In genomic region chr6:14736017-14736416, GRCm38 (mm10) we compare ENCODE assay signal across 24 mouse cellular contexts. TPM values are rescaled to one million over a fixed set of nuclear protein-coding genes. Genes with fewer than 3 reads are reported as not detected.
DNase-seq lines count a peak whose midpoint lies in the region; ATAC-seq and TF ChIP-seq lines count a peak whose summit lies in the region.
"Had no signal": no experiment of that assay in that cellular context is flagged by ENCODE, and none has a peak within 500 bp of the region (broad histone marks: within the 10 kb centered on the region; RNA-seq: fewer than 3 reads in every experiment).

No protein-coding gene starts in this region.

- ATAC-seq in forebrain, embryonic 13.5 days, result peak; percentile 36; the same call in 1 of the 2 replicates
- ATAC-seq in forebrain, embryonic 16.5 days, result peak; percentile 68
- ATAC-seq in forebrain, embryonic 12.5 days (ENCODE audit: low FRiP score), result no peak
- ATAC-seq: activated CD4-positive, CD25-positive, alpha-beta regulatory T cell, adult 4 months; CD4-positive, CD25-positive, alpha-beta regulatory T cell, adult 4 months; Patski had no signal

- TF ChIP-seq POLR2A in brain, embryonic 14.5 days (IDR thresholded peaks at IDR 0.05; ENCODE audit: borderline replicate concordance, extremely low read depth, insufficient read depth, insufficient read length, poor library complexity, severe bottlenecking), result no peak

- no peaks in the 10 kb centered on the region for H3K4me1 ChIP-seq in forebrain, embryonic 13.5 days
- no peaks in the 10 kb centered on the region for H3K4me1 ChIP-seq in forebrain, embryonic 10.5 days
- H3K4me1 ChIP-seq in forebrain, embryonic 16.5 days (replicated peaks; ENCODE audit: control insufficient read depth, insufficient read depth, low read length), result no peaks in the 10 kb centered on the region
- no peaks in the 10 kb centered on the region for H3K4me1 ChIP-seq in forebrain, embryonic 12.5 days
- H3K4me1 ChIP-seq: embryonic facial prominence, embryonic 13.5 days; embryonic facial prominence, embryonic 15.5 days had no signal

- H3K4me3 ChIP-seq in forebrain, embryonic 13.5 days, result no peak overlapping the region
- H3K4me3 ChIP-seq in forebrain, embryonic 10.5 days, result no peak overlapping the region
- no peak overlapping the region for H3K4me3 ChIP-seq in forebrain, embryonic 16.5 days (replicated peaks; ENCODE audit: low read length)
- no peak overlapping the region for H3K4me3 ChIP-seq in forebrain, embryonic 12.5 days (replicated peaks)
- H3K4me3 ChIP-seq: embryonic facial prominence, embryonic 13.5 days; embryonic facial prominence, embryonic 15.5 days; erythroblast, embryonic 14.5 days had no signal

- H3K36me3 ChIP-seq in forebrain, embryonic 13.5 days (ENCODE audit: poor library complexity, severe bottlenecking), result no peaks in the 10 kb centered on the region
- H3K36me3 ChIP-seq in forebrain, embryonic 10.5 days (replicated peaks), result no peaks in the 10 kb centered on the region
- H3K36me3 ChIP-seq in forebrain, embryonic 16.5 days (ENCODE audit: control insufficient read depth, insufficient read depth), result no peaks in the 10 kb centered on the region
- no peaks in the 10 kb centered on the region for H3K36me3 ChIP-seq in forebrain, embryonic 12.5 days (replicated peaks)
- H3K36me3 ChIP-seq: embryonic facial prominence, embryonic 13.5 days; embryonic facial prominence, embryonic 15.5 days; G1E had no signal

- no peak for DNase-seq in forebrain, embryonic 10.5 days (ENCODE audit: extremely low spot score, low spot score)
- peak; percentile 40 for DNase-seq in brain, embryonic 14.5 days (ENCODE audit: low read depth)
- DNase-seq: adrenal gland, adult 8-10 months; adrenal gland, postnatal 14 days; adrenal gland, postnatal 36 days; B cell, adult 2 months; cerebellum, adult 11 months; cerebellum, adult 18-20 months; cerebellum, adult 8-10 months; cerebellum, adult 9-11 months; cerebellum, postnatal 14 days; cerebellum, postnatal 36 days; embryo, embryonic 11 days had no signal

- whole genome bisulfite sequencing in forebrain, embryonic 13.5 days, result 59% methylated on average over 2 of the region's 2 CpGs
- 85% methylated on average over 2 of the region's 2 CpGs for WGBS in forebrain, embryonic 10.5 days
- WGBS in forebrain, embryonic 16.5 days, result 38% methylated on average over 2 of the region's 2 CpGs
- WGBS in forebrain, embryonic 12.5 days, result 64% methylated on average over 2 of the region's 2 CpGs

- H3K9ac ChIP-seq in forebrain, embryonic 13.5 days, result no peak overlapping the region
- no peak overlapping the region for H3K9ac ChIP-seq in forebrain, embryonic 16.5 days (replicated peaks; ENCODE audit: low read depth, low read length)
- H3K9ac ChIP-seq in forebrain, embryonic 12.5 days, result no peak overlapping the region
- H3K9ac ChIP-seq: embryonic facial prominence, embryonic 13.5 days; embryonic facial prominence, embryonic 15.5 days had no signal

- TF ChIP-seq CTCF in brain, embryonic 14.5 days (IDR thresholded peaks at IDR 0.05; ENCODE audit: borderline replicate concordance, extremely low read depth, insufficient read depth, insufficient read length), result no peak

- no peak overlapping the region for H3K27ac ChIP-seq in forebrain, embryonic 13.5 days
- H3K27ac ChIP-seq in forebrain, embryonic 10.5 days, result no peak overlapping the region
- no peak overlapping the region for H3K27ac ChIP-seq in forebrain, embryonic 16.5 days (ENCODE audit: low read length)
- H3K27ac ChIP-seq in forebrain, embryonic 12.5 days, result no peak overlapping the region
- H3K27ac ChIP-seq: embryonic facial prominence, embryonic 13.5 days; embryonic facial prominence, embryonic 15.5 days had no signal

- H3K4me2 ChIP-seq in forebrain, embryonic 13.5 days, result no peak overlapping the region
- no peak overlapping the region for H3K4me2 ChIP-seq in forebrain, embryonic 16.5 days (ENCODE audit: low read length)
- H3K4me2 ChIP-seq in forebrain, embryonic 12.5 days, result no peak overlapping the region
- H3K4me2 ChIP-seq: embryonic facial prominence, embryonic 13.5 days; embryonic facial prominence, embryonic 15.5 days had no signal

- H3K27me3 ChIP-seq in forebrain, embryonic 13.5 days, result no peaks in the 10 kb centered on the region
- no peaks in the 10 kb centered on the region for H3K27me3 ChIP-seq in forebrain, embryonic 10.5 days (ENCODE audit: poor library complexity, severe bottlenecking)
- H3K27me3 ChIP-seq in forebrain, embryonic 16.5 days (replicated peaks; ENCODE audit: control insufficient read depth, insufficient read depth, low read length), result no peaks in the 10 kb centered on the region
- no peaks in the 10 kb centered on the region for H3K27me3 ChIP-seq in forebrain, embryonic 12.5 days
- H3K27me3 ChIP-seq: CH12.LX; embryonic facial prominence, embryonic 13.5 days; embryonic facial prominence, embryonic 15.5 days; Patski had no signal

- H3K9me3 ChIP-seq in forebrain, embryonic 13.5 days (replicated peaks), result no peaks in the 10 kb centered on the region
- no peaks in the 10 kb centered on the region for H3K9me3 ChIP-seq in forebrain, embryonic 10.5 days
- H3K9me3 ChIP-seq in forebrain, embryonic 16.5 days (ENCODE audit: control insufficient read depth, low read length), result no peaks in the 10 kb centered on the region
- no peaks in the 10 kb centered on the region for H3K9me3 ChIP-seq in forebrain, embryonic 12.5 days
- H3K9me3 ChIP-seq: embryonic facial prominence, embryonic 13.5 days; embryonic facial prominence, embryonic 15.5 days; G1E had no signal

RNA-seq across cellular contexts. Expression of gene Ppp1r3a, which starts 19.1 kb away (rescaled TPM):
- not detected in 2 replicates for polyA plus RNA-seq in forebrain, embryonic 13.5 days (2015; fragmentation: Nextera tagmentation; extraction: Ambion mirVana)
- not detected in 2 replicates for polyA plus RNA-seq in forebrain, embryonic 10.5 days (2016; fragmentation: Nextera tagmentation; extraction: Ambion mirVana)
- not detected in 2 replicates for polyA plus RNA-seq in forebrain, embryonic 16.5 days (2015; fragmentation: Nextera tagmentation; extraction: Ambion mirVana)
- polyA plus RNA-seq in forebrain, embryonic 12.5 days (2016; fragmentation: Nextera tagmentation; extraction: Ambion mirVana), result not detected in 2 replicates
- not detected in 2 replicates for polyA plus RNA-seq in brain, embryonic 14.5 days (2012; rRNA removed)
- polyA plus RNA-seq: activated CD4-positive, CD25-positive, alpha-beta regulatory T cell, adult 4 months; CD4-positive, CD25-positive, alpha-beta regulatory T cell, adult 4 months; embryonic facial prominence, embryonic 13.5 days; erythroblast, embryonic 14.5 days; G1E; Patski had no signal
